Mouse (Mus musculus): ENCODE measurements around the gene Trim80. TPM values are rescaled to one million over a fixed set of nuclear protein-coding genes. Genes with fewer than 3 reads are reported as not detected.

The Trim80 gene
- polyA plus RNA-seq (2014; fragmentation: Nextera tagmentation; extraction: Ambion mirVana), result 0.18 and 0.27 TPM in 2 replicates

DNA sequence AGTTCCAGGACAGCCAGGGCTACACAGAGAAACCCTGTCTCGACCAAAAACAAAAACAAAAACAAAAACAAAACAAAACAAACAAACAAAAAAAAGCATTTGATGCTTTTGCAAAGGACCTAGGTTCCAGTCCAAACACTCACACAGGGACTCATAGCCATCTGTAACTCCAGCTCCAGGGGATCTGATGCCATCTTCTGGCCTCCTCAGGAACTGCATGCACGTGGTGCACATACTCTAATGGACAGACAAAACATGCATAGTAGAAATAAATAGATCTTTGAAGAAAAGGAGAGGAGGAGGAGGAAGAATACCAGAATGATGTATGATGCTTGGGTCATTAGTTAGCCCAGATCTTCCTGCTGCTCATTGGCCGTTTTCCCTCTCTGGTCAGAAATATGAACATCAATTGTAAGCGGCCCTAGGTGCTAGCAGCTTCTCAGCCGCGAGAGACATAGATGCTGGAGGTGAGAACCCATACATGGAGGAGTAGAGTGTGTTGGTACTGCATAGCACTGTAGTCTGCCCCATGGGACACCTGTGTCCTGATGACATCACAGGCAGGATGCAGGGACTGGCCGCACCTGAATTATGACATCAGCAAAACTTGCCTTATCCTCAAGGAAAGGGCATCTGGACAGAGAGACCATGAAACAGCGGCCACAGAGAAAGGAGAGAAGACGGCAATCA, at the start of gene Trim80:
Gene Trim80 (plus strand): TSS at position 640 of the 690 bp plus-strand sequence.
- H3K4me2 ChIP-seq, result no peak within 1 kb of the TSS
- no peaks in the 10 kb centered on the region; the same call in 1 of the 2 replicates for H3K9me3 ChIP-seq (ENCODE audit: control insufficient read depth, low read length)
- DNase-seq (ENCODE audit: low spot score) (no peak), ATAC-seq (replicated peaks; ENCODE audit: low FRiP score) (no peak)
- no peaks in the 10 kb centered on the region for H3K4me1 ChIP-seq (replicated peaks; ENCODE audit: control insufficient read depth, insufficient read depth, low read length)
- H3K36me3 ChIP-seq (ENCODE audit: control insufficient read depth, insufficient read depth, low read length), result no peaks in the 10 kb centered on the region
- WGBS, result 94% methylated on average over 9 of the region's 9 CpGs
- no peak within 1 kb of the TSS for H3K27ac ChIP-seq (ENCODE audit: low read depth, low read length)
- H3K27me3 ChIP-seq (replicated peaks; ENCODE audit: control insufficient read depth, insufficient read depth, low read length), result peaks cover 18% of the 10 kb centered on the region
- no peak within 1 kb of the TSS for H3K4me3 ChIP-seq (ENCODE audit: low read depth, low read length)
- no peak within 1 kb of the TSS for H3K9ac ChIP-seq (ENCODE audit: low read depth, low read length)

GRCm38 (mm10) chr11:115391358-115391757, 49.0 kb upstream of the Trim80 start:
- DNase-seq (ENCODE audit: low spot score) (no peak), ATAC-seq (replicated peaks; ENCODE audit: low FRiP score) (no peak)
- Histone ChIP-seq H3K27ac (ENCODE audit: low read depth, low read length) (no peak overlapping the region), H3K36me3 (ENCODE audit: control insufficient read depth, insufficient read depth, low read length) (no peaks in the 10 kb centered on the region), H3K4me1 (replicated peaks; ENCODE audit: control insufficient read depth, insufficient read depth, low read length) (no peaks in the 10 kb centered on the region), H3K4me3 (ENCODE audit: low read depth, low read length) (no peak overlapping the region), H3K27me3 (replicated peaks; ENCODE audit: control insufficient read depth, insufficient read depth, low read length) (0 out of 2 replicates have a peak, but pooled peaks cover 3% of the 10 kb centered on the region), H3K9ac (ENCODE audit: low read depth, low read length) (no peak overlapping the region), H3K9me3 (ENCODE audit: control insufficient read depth, low read length) (no peaks in the 10 kb centered on the region), H3K4me2 (no peak overlapping the region)
- WGBS, result 89% methylated on average over 7 of the region's 7 CpGs

- peak overlapping the region; percentile 26; the same call in 1 of the 2 replicates for H3K4me3 ChIP-seq (ENCODE audit: low read depth, low read length)
- 0 out of 2 replicates have a peak, but pooled peaks cover 3% of the 10 kb centered on the region for H3K27me3 ChIP-seq (replicated peaks; ENCODE audit: control insufficient read depth, insufficient read depth, low read length)
- H3K4me2 ChIP-seq, result peak overlapping the region; percentile 59
- ATAC-seq (replicated peaks; ENCODE audit: low FRiP score), result peak; percentile 53; the same call in 1 of the 2 replicates
- no peak overlapping the region for H3K27ac ChIP-seq (ENCODE audit: low read depth, low read length)
- DNase-seq (ENCODE audit: low spot score), result no peak
- no peak overlapping the region for H3K9ac ChIP-seq (ENCODE audit: low read depth, low read length)
- no peaks in the 10 kb centered on the region for H3K4me1 ChIP-seq (replicated peaks; ENCODE audit: control insufficient read depth, insufficient read depth, low read length)
- 49% methylated on average over 34 of the region's 34 CpGs for WGBS
- no peaks in the 10 kb centered on the region for H3K36me3 ChIP-seq (ENCODE audit: control insufficient read depth, insufficient read depth, low read length)
- H3K9me3 ChIP-seq (ENCODE audit: control insufficient read depth, low read length), result no peaks in the 10 kb centered on the region
Measured at GRCm38 (mm10) chr11:115393721-115394325, 46.5 kb upstream of the Trim80 start.

DNA sequence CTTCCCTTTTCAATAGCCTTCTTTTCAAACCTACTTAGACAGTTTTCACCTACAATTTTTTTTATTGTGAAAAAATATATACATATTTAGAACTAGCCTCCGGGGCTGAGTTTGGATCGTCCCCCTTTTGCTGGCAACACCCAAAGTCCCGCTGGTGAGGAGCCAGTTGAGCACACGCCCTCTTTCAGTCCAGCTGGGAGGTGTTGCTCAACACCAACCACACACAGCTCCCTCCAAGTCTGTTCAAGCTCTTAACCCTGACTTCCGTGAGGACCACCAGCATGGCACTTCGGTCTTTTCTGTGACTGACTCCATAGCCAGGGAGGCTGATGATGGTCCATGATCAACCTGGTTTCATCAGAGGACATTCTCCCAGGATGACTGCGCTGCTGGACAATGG, 42.3 kb upstream of the Trim80 start:
- 65% methylated on average over 7 of the region's 7 CpGs for WGBS
- H3K27ac ChIP-seq (ENCODE audit: low read depth, low read length), result no peak overlapping the region
- no peak overlapping the region for H3K4me3 ChIP-seq (ENCODE audit: low read depth, low read length)
- no peaks in the 10 kb centered on the region for H3K27me3 ChIP-seq (replicated peaks; ENCODE audit: control insufficient read depth, insufficient read depth, low read length)
- no peak overlapping the region for H3K9ac ChIP-seq (ENCODE audit: low read depth, low read length)
- ATAC-seq (replicated peaks; ENCODE audit: low FRiP score) (no peak), DNase-seq (ENCODE audit: low spot score) (no peak)
- H3K36me3 ChIP-seq (ENCODE audit: control insufficient read depth, insufficient read depth, low read length), result no peaks in the 10 kb centered on the region
- H3K9me3 ChIP-seq (ENCODE audit: control insufficient read depth, low read length), result no peaks in the 10 kb centered on the region
- no peaks in the 10 kb centered on the region for H3K4me1 ChIP-seq (replicated peaks; ENCODE audit: control insufficient read depth, insufficient read depth, low read length)
- H3K4me2 ChIP-seq, result no peak overlapping the region

GRCm38 (mm10) chr11:115400126-115400525, 40.2 kb upstream of the Trim80 start:
- Histone ChIP-seq H3K4me3 (ENCODE audit: low read depth, low read length) (no peak overlapping the region), H3K4me1 (replicated peaks; ENCODE audit: control insufficient read depth, insufficient read depth, low read length) (peaks cover 6% of the 10 kb centered on the region), H3K9me3 (ENCODE audit: control insufficient read depth, low read length) (no peaks in the 10 kb centered on the region), H3K27ac (ENCODE audit: low read depth, low read length) (no peak overlapping the region), H3K9ac (ENCODE audit: low read depth, low read length) (no peak overlapping the region), H3K27me3 (replicated peaks; ENCODE audit: control insufficient read depth, insufficient read depth, low read length) (no peaks in the 10 kb centered on the region), H3K4me2 (no peak overlapping the region), H3K36me3 (ENCODE audit: control insufficient read depth, insufficient read depth, low read length) (no peaks in the 10 kb centered on the region)
- no peak for DNase-seq (ENCODE audit: low spot score)
- no peak for ATAC-seq (replicated peaks; ENCODE audit: low FRiP score)
- 77% methylated on average over 3 of the region's 3 CpGs for WGBS

GRCm38 (mm10) chr11:115400630-115401391, 39.5 kb upstream of the Trim80 start:
- 58% methylated on average over 11 of the region's 11 CpGs for WGBS

DNA sequence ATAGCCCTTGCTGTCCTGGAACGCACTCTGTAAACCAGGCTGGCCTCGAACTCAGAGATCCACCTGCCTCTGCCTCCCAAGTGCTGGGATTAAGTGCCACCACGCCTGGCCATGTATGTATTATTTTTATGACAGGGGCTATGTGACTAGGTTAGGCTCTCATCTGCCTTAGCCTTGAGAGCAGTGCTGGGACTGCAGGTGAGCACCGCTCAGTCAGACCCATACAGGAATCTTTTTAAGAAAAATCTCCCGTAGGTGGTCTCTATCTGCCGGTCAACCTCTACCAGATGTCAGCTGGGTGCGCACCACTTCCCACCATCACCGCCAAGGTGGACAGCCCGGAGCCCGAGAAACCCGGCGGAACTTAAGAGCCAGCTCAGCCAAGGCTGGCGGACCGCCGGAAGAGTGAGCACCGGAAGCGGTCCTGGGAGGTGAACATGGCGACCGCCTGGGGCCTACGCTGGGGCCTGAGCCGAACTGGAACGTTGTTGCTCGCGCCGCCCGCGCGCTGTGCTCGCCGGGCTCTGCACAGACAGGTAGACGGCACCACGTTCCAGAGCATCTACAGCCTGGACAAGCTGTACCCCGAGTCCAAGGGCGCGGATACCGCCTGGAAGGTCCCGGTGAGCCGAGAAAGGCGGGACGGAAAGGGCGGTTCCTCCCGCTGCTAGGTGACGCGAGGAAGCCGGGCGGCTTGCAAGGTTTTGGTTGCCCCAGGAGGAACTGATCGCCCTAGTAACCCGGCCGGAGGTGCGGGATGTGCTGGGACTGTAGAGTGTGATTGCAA, 36.8 kb upstream of the Trim80 start, which contains the start of gene Mrpl58:
Gene Mrpl58 (plus strand): TSS at position 415 of the 787 bp plus-strand sequence.
- Histone ChIP-seq H3K4me3 (ENCODE audit: low read depth, low read length) (peak within 1 kb of the TSS; percentile 92), H3K4me2 (peak within 1 kb of the TSS; percentile 92), H3K4me1 (replicated peaks; ENCODE audit: control insufficient read depth, insufficient read depth, low read length) (peaks cover 6% of the 10 kb centered on the region), H3K9me3 (ENCODE audit: control insufficient read depth, low read length) (no peaks in the 10 kb centered on the region), H3K9ac (ENCODE audit: low read depth, low read length) (peak within 1 kb of the TSS; percentile 87), H3K27ac (ENCODE audit: low read depth, low read length) (peak within 1 kb of the TSS; percentile 83), H3K27me3 (replicated peaks; ENCODE audit: control insufficient read depth, insufficient read depth, low read length) (no peaks in the 10 kb centered on the region), H3K36me3 (ENCODE audit: control insufficient read depth, insufficient read depth, low read length) (peaks cover 4% of the 10 kb centered on the region; the same call in 1 of the 2 replicates)
- WGBS, result 3% methylated on average over 50 of the region's 50 CpGs
- ATAC-seq (replicated peaks; ENCODE audit: low FRiP score), result peak; percentile 92
- peak; percentile 88 for DNase-seq (ENCODE audit: low spot score)

More at GRCm38 (mm10) chr11:115400630-115401391, 39.5 kb upstream of the Trim80 start:
- H3K4me1 ChIP-seq (replicated peaks; ENCODE audit: control insufficient read depth, insufficient read depth, low read length), result peaks cover 6% of the 10 kb centered on the region
- no peak overlapping the region for H3K27ac ChIP-seq (ENCODE audit: low read depth, low read length)
- ATAC-seq (replicated peaks; ENCODE audit: low FRiP score), result no peak
- no peak overlapping the region for H3K9ac ChIP-seq (ENCODE audit: low read depth, low read length)
- no peaks in the 10 kb centered on the region for H3K9me3 ChIP-seq (ENCODE audit: control insufficient read depth, low read length)
- no peak for DNase-seq (ENCODE audit: low spot score)
- H3K4me2 ChIP-seq, result no peak overlapping the region
- no peak overlapping the region for H3K4me3 ChIP-seq (ENCODE audit: low read depth, low read length)
- H3K27me3 ChIP-seq (replicated peaks; ENCODE audit: control insufficient read depth, insufficient read depth, low read length), result no peaks in the 10 kb centered on the region
- H3K36me3 ChIP-seq (ENCODE audit: control insufficient read depth, insufficient read depth, low read length), result no peaks in the 10 kb centered on the region

- H3K4me1 ChIP-seq (replicated peaks; ENCODE audit: control insufficient read depth, insufficient read depth, low read length), result peaks cover 9% of the 10 kb centered on the region
- H3K36me3 ChIP-seq (ENCODE audit: control insufficient read depth, insufficient read depth, low read length), result peaks cover 10% of the 10 kb centered on the region; the same call in 1 of the 2 replicates
- no peaks in the 10 kb centered on the region for H3K9me3 ChIP-seq (ENCODE audit: control insufficient read depth, low read length)
- H3K9ac ChIP-seq (ENCODE audit: low read depth, low read length), result no peak overlapping the region
- no peak for ATAC-seq (replicated peaks; ENCODE audit: low FRiP score)
- H3K27me3 ChIP-seq (replicated peaks; ENCODE audit: control insufficient read depth, insufficient read depth, low read length), result no peaks in the 10 kb centered on the region
- H3K27ac ChIP-seq (ENCODE audit: low read depth, low read length), result no peak overlapping the region
- no peak for DNase-seq (ENCODE audit: low spot score)
- H3K4me2 ChIP-seq, result no peak overlapping the region
- no peak overlapping the region for H3K4me3 ChIP-seq (ENCODE audit: low read depth, low read length)
- WGBS, result 85% methylated on average over 6 of the region's 6 CpGs
Measured at GRCm38 (mm10) chr11:115405723-115406122, 34.6 kb upstream of the Trim80 start.
